Mouse (Mus musculus) spleen, adult 2 months (tissue): ENCODE measurements around the gene Lmx1a.

Experiments used
- CTCF ChIP-seq: fragments of 200-500 bp; IDR thresholded peaks from 2 replicates; pipeline ENCODE4 v1.5.1; 2011; ENCODE audit warnings: mild to moderate bottlenecking, inconsistent platforms; ENCODE audit not compliant: insufficient read depth, insufficient read length, insufficient replicate concordance; ENCODE audit errors: extremely low read depth
- POLR2A ChIP-seq: fragments of 200-500 bp; IDR thresholded peaks from 2 replicates; pipeline ENCODE4 v1.6.1; 2011; ENCODE audit warnings: low read depth, low read length, inconsistent platforms

DNA sequence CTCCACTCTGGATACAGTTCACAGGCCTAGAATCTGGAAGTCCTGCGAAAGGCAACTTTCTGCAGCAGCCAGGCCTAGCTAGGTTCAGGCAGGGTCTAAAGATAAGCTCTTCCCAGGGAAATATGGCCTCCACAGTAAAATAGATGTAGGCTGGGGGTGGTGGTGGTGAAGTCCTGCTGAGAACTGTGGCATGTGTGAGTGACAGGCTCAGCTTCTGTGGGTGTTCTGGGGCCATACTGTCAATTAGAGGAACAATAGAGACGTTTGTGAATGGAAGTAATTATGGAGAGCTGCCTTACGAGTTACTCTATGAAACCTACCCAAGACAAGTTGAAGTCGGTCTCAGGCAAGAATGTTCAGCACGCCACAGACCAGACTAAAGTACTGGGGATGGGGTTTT lies 25.9 kb upstream of the Lmx1a start:
- TF ChIP-seq CTCF (no peak), POLR2A (no peak)
